Mouse (Mus musculus) kidney, postnatal 0 days (tissue): ENCODE data around the gene Ttc29. TPM values are rescaled to one million over a fixed set of nuclear protein-coding genes. Genes with fewer than 3 reads are reported as not detected.

Source experiments
- ATAC-seq: fragments of 200-750 bp; cut with Nextera tagmentation; replicated peaks from 2 replicates; pipeline ENCODE4 v1.8.0; 2017; ENCODE audit warnings: low read depth, moderate number of reproducible peaks, moderate TSS enrichment, moderate library complexity; ENCODE audit not compliant: low FRiP score
- DNase-seq: peaks from one replicate; pipeline ENCODE4 v3.0.0-alpha.2; 2016; ENCODE audit warnings: low spot score
- H3K27ac ChIP-seq: fragments of 300-500 bp; sonication (generic); 2 replicates; pipeline ENCODE4 v1.5.1; 2014; ENCODE audit warnings: mild to moderate bottlenecking
- H3K27me3 ChIP-seq: fragments of 300-500 bp; sonication (generic); 2 replicates; pipeline ENCODE4 v1.6.1; 2014; ENCODE audit warnings: low read length, mixed read lengths; ENCODE audit not compliant: insufficient read depth
- H3K36me3 ChIP-seq: fragments of 300-500 bp; sonication (generic); 2 replicates; pipeline ENCODE4 v1.6.1; 2014; ENCODE audit warnings: low read length, mixed read lengths; ENCODE audit not compliant: insufficient read depth
- H3K4me1 ChIP-seq: fragments of 300-500 bp; sonication (generic); replicated peaks from 2 replicates; pipeline ENCODE4 v1.6.1; 2014; ENCODE audit warnings: antibody characterized with exemption, low read length, mixed read lengths; ENCODE audit not compliant: insufficient read depth
- H3K4me2 ChIP-seq: fragments of 300-500 bp; sonication (generic); 2 replicates; pipeline ENCODE4 v1.6.1; 2014; ENCODE audit warnings: mild to moderate bottlenecking, low read length, moderate library complexity, mixed read lengths
- H3K4me3 ChIP-seq: fragments of 300-500 bp; sonication (generic); replicated peaks from 2 replicates; pipeline ENCODE4 v1.5.1; 2014; ENCODE audit warnings: low read depth, low read length
- H3K9ac ChIP-seq: fragments of 300-500 bp; sonication (generic); 2 replicates; pipeline ENCODE4 v1.6.1; 2014; ENCODE audit warnings: low read depth, low read length
- H3K9me3 ChIP-seq: fragments of 300-500 bp; sonication (generic); replicated peaks from 2 replicates; pipeline ENCODE4 v1.6.1; 2016; ENCODE audit warnings: low read length, inconsistent platforms, mixed read lengths
- CTCF ChIP-seq: IDR thresholded peaks from 2 replicates; pipeline ENCODE4 v1.5.1; 2016; ENCODE audit warnings: antibody characterized with exemption, low read depth, mild to moderate bottlenecking, moderate library complexity
- WGBS: fragments of 180-500 bp; shearing (Covaris S2); extraction: QIAGEN DNeasy Blood & Tissue Kit; methylation state at CpG from one replicate; pipeline ENCODE4 v1.1.7; 2014; 5-methylcytosine and 5-hydroxymethylcytosine counted together
- polyA plus RNA-seq: library from polyadenylated mRNA; unstranded; fragments of >200 nt; fragmentation: Nextera tagmentation; extraction: Ambion mirVana; gene quantifications from 2 replicates; pipeline ENCODE4 v1.2.1, GENCODE M21; 2015

Ttc29 gene
- 0.06 and 0.20 TPM in 2 replicates for polyA plus RNA-seq

DNA sequence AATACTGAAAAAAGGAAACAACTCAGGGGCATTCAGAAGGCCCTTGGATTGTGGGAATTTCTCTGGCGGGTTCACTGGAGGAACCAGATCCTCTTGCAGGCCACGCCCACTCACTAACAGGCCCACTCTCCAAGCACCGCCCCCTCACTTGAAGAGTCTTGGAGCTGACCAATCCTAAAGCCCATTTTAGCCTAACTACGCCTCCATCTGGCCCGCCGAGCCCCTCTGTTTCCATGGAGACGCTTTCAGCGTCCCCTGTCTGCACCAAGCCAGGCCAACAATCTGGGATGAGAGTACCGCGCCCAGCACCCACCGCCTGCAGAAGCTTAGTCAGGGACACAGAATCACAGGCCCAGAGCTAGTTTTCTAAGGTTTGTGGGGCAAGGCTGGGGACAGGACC, at the start of gene Ttc29:
Gene Ttc29, plus strand, starts transcription at position 224 of the 400 bp plus-strand sequence.
- Histone ChIP-seq H3K36me3 (no peaks in the 10 kb centered on the region), H3K4me3 (no peak within 1 kb of the TSS), H3K27me3 (no peaks in the 10 kb centered on the region), H3K9me3 (no peaks in the 10 kb centered on the region), H3K4me1 (no peaks in the 10 kb centered on the region), H3K4me2 (peak within 1 kb of the TSS; percentile 30), H3K9ac (no peak within 1 kb of the TSS), H3K27ac (no peak within 1 kb of the TSS)
- ATAC-seq (peak; percentile 91), DNase-seq (peak; percentile 96)
- WGBS = 4% methylated on average over 11 of the region's 11 CpGs
- TF ChIP-seq CTCF = peak; percentile 28; the same call in 1 of the 2 replicates

GRCm38 (mm10) chr8:78171351-78171750, 41.7 kb upstream of the Ttc29 start:
- no peaks in the 10 kb centered on the region for H3K4me1 ChIP-seq
- H3K9ac ChIP-seq = no peak overlapping the region
- no peak overlapping the region for H3K4me2 ChIP-seq
- 0 out of 2 replicates have a peak, but pooled peaks have one; percentile 7 for TF ChIP-seq CTCF
- no peaks in the 10 kb centered on the region for H3K27me3 ChIP-seq
- DNase-seq = no peak
- 95% methylated on average over 1 of the region's 1 CpGs for WGBS
- ATAC-seq = no peak
- no peak overlapping the region for H3K27ac ChIP-seq
- no peaks in the 10 kb centered on the region for H3K36me3 ChIP-seq
- no peaks in the 10 kb centered on the region for H3K9me3 ChIP-seq
- H3K4me3 ChIP-seq = no peak overlapping the region

DNA sequence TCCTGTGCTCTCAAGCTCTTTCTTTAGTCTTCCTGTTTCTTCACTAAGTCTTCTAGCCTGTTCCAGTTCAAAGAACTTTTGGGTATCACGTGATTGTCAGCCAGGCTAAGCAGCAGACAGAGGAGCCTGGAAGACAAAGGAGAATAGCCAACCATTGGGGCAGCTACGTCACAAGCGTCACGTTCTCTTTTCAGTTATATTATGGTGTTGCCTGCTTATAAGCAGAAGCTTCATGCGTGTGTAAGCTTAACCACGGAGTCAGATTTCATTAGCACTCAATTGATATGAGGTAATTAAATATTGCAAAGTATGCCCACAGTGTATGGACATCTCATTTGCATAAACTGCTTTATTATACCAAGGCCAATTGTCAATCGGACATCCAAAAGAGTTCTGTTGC, 30.4 kb upstream of the Ttc29 start:
- ATAC-seq = no peak
- WGBS = 69% methylated on average over 7 of the region's 7 CpGs
- no peaks in the 10 kb centered on the region for H3K9me3 ChIP-seq
- H3K4me1 ChIP-seq = no peaks in the 10 kb centered on the region
- DNase-seq = no peak
- TF ChIP-seq CTCF = no peak
- H3K27me3 ChIP-seq = no peaks in the 10 kb centered on the region
- no peak overlapping the region for H3K9ac ChIP-seq
- no peak overlapping the region for H3K4me2 ChIP-seq
- H3K4me3 ChIP-seq = no peak overlapping the region
- no peak overlapping the region for H3K27ac ChIP-seq
- no peaks in the 10 kb centered on the region for H3K36me3 ChIP-seq

DNA sequence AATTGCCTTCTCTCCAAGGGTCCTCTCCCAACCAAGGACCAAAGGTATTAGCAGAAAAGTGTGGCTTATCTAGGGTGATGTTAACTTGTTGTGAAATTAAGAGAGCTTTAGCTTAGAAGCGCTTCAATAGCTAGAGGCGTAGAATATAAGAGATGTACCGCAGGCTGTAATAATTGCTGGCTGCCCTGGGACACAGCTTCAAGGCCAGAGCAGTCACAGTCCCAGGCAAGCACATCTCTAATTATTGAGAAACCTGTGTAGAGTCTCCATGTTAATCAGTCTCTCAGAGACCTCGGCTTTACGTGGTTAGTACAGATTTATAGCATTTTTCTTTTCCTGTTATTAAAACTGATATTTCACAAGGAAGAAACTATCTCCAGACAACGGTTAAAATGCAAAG, 29.7 kb upstream of the Ttc29 start:
- Histone ChIP-seq H3K9ac (no peak overlapping the region), H3K36me3 (no peaks in the 10 kb centered on the region), H3K27ac (no peak overlapping the region), H3K4me2 (no peak overlapping the region), H3K27me3 (no peaks in the 10 kb centered on the region), H3K4me1 (no peaks in the 10 kb centered on the region), H3K4me3 (no peak overlapping the region), H3K9me3 (no peaks in the 10 kb centered on the region)
- TF ChIP-seq CTCF = no peak
- 85% methylated on average over 6 of the region's 6 CpGs for WGBS
- ATAC-seq (no peak), DNase-seq (no peak)

GRCm38 (mm10) chr8:78187087-78187486, 26.0 kb upstream of the Ttc29 start:
- Histone ChIP-seq H3K4me2 (no peak overlapping the region), H3K36me3 (no peaks in the 10 kb centered on the region), H3K4me3 (no peak overlapping the region), H3K27ac (no peak overlapping the region), H3K9me3 (no peaks in the 10 kb centered on the region), H3K4me1 (no peaks in the 10 kb centered on the region), H3K9ac (no peak overlapping the region), H3K27me3 (no peaks in the 10 kb centered on the region)
- TF ChIP-seq CTCF = no peak
- no peak for DNase-seq
- no peak for ATAC-seq

GRCm38 (mm10) chr8:78204229-78204628, 8.9 kb upstream of the Ttc29 start:
- Histone ChIP-seq H3K27me3 (no peaks in the 10 kb centered on the region), H3K4me3 (no peak overlapping the region), H3K9me3 (no peaks in the 10 kb centered on the region), H3K9ac (no peak overlapping the region), H3K4me2 (no peak overlapping the region), H3K27ac (no peak overlapping the region), H3K36me3 (no peaks in the 10 kb centered on the region), H3K4me1 (no peaks in the 10 kb centered on the region)
- TF ChIP-seq CTCF = peak; percentile 56; the same call in 1 of the 2 replicates
- ATAC-seq = no peak
- 33% methylated on average over 5 of the region's 5 CpGs for whole genome bisulfite sequencing
- peak; percentile 22 for DNase-seq

DNA sequence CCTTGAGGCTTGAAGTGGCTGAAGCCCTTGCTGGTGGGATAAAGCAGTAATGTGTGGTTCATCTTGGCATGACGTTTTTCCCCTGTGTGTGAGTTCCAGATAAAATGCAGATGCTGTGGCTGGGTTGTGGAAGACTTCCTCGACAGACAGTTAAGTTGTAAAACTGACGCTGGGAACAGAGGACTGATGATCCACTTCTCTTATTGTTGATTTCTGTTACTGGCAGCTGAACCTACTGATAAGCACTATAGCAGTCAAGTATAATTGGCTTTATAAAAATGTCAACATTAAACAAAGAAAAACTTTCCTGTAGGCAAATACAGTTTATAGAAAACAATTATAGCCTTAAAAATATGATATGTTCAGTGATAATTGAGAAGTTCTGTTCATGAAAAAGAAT, 2.7 kb upstream of the Ttc29 start:
- DNase-seq (no peak), ATAC-seq (no peak)
- no peak overlapping the region for H3K4me2 ChIP-seq
- no peak for TF ChIP-seq CTCF
- H3K9me3 ChIP-seq = no peaks in the 10 kb centered on the region
- no peaks in the 10 kb centered on the region for H3K27me3 ChIP-seq
- H3K27ac ChIP-seq = no peak overlapping the region
- H3K9ac ChIP-seq = no peak overlapping the region
- H3K36me3 ChIP-seq = no peaks in the 10 kb centered on the region
- no peak overlapping the region for H3K4me3 ChIP-seq
- no peaks in the 10 kb centered on the region for H3K4me1 ChIP-seq
- WGBS = 46% methylated on average over 3 of the region's 3 CpGs
